In genomic region chr2:58529860-58530440, GRCm38 (mm10) we compare ENCODE assay signal across 9 mouse cellular contexts. TPM values are rescaled to one million over a fixed set of nuclear protein-coding genes. Genes with fewer than 3 reads are reported as not detected.
DNase-seq lines count a peak whose midpoint lies in the region; ATAC-seq and TF ChIP-seq lines count a peak whose summit lies in the region.
"Had no signal": no experiment of that assay in that cellular context is flagged by ENCODE, and none has a peak within 500 bp of the region (broad histone marks: within the 10 kb centered on the region; RNA-seq: fewer than 3 reads in every experiment).

No protein-coding gene starts in this region.

- H3K27ac ChIP-seq in hindbrain, embryonic 10.5 days, result peak overlapping the region; percentile 50; the same call in 1 of the 2 replicates
- no peak overlapping the region for H3K27ac ChIP-seq in hindbrain, embryonic 11.5 days (ENCODE audit: low read depth, low read length)
- no peak overlapping the region for H3K27ac ChIP-seq in midbrain, embryonic 11.5 days (ENCODE audit: low read depth, low read length)

- no peak for TF ChIP-seq CTCF in brain, embryonic 14.5 days (IDR thresholded peaks at IDR 0.05; ENCODE audit: borderline replicate concordance, extremely low read depth, insufficient read depth, insufficient read length)

- 30% methylated on average over 7 of the region's 7 CpGs for WGBS in hindbrain, embryonic 10.5 days
- 35% methylated on average over 7 of the region's 7 CpGs for WGBS in hindbrain, embryonic 11.5 days
- 33% methylated on average over 7 of the region's 7 CpGs for WGBS in midbrain, embryonic 11.5 days

- DNase-seq in cerebellum, adult 11-12 months, result peak; percentile 37
- DNase-seq in cerebellum, postnatal 4 days (ENCODE audit: low spot score in 2 of 2), result no peak
- no peak for DNase-seq in hindbrain, embryonic 10.5 days (ENCODE audit: low spot score)
- no peak for DNase-seq in hindbrain, embryonic 11.5 days (ENCODE audit: low spot score)
- peak; percentile 70 for DNase-seq in brain, embryonic 14.5 days (ENCODE audit: low read depth)
- no peak for DNase-seq in midbrain, embryonic 11.5 days (ENCODE audit: low spot score, missing footprints)
- DNase-seq in left cerebral cortex, postnatal 10 days (ENCODE audit: extremely low spot score in 1 of 2, low spot score in 2 of 2), result no peak
- no peak for DNase-seq in yolk sac, embryonic 10.5 days (ENCODE audit: low spot score)

- intact Hi-C loops in left cerebral cortex, postnatal 10 days (cut with DNase I), result no loop called here

- H3K4me3 ChIP-seq in hindbrain, embryonic 10.5 days, result no peak overlapping the region
- H3K4me3 ChIP-seq in hindbrain, embryonic 11.5 days (ENCODE audit: low read depth, low read length), result no peak overlapping the region
- H3K4me3 ChIP-seq in midbrain, embryonic 11.5 days (ENCODE audit: low read depth, low read length), result no peak overlapping the region

- no peak for TF ChIP-seq POLR2A in brain, embryonic 14.5 days (IDR thresholded peaks at IDR 0.05; ENCODE audit: borderline replicate concordance, extremely low read depth, insufficient read depth, insufficient read length, poor library complexity, severe bottlenecking)

- no peak overlapping the region for H3K9ac ChIP-seq in hindbrain, embryonic 11.5 days (ENCODE audit: low read depth, low read length)
- peak overlapping the region; percentile 5; the same call in 1 of the 2 replicates for H3K9ac ChIP-seq in midbrain, embryonic 11.5 days (ENCODE audit: low read length)

- no peaks in the 10 kb centered on the region for H3K36me3 ChIP-seq in hindbrain, embryonic 10.5 days
- H3K36me3 ChIP-seq in hindbrain, embryonic 11.5 days (ENCODE audit: control insufficient read depth, insufficient read depth, low read length), result no peaks in the 10 kb centered on the region
- no peaks in the 10 kb centered on the region for H3K36me3 ChIP-seq in midbrain, embryonic 11.5 days (ENCODE audit: control insufficient read depth, insufficient read depth, low read length)

- peaks cover 61% of the 10 kb centered on the region for H3K4me1 ChIP-seq in hindbrain, embryonic 10.5 days (replicated peaks)
- peaks cover 11% of the 10 kb centered on the region; the same call in 1 of the 2 replicates for H3K4me1 ChIP-seq in hindbrain, embryonic 11.5 days (replicated peaks; ENCODE audit: control insufficient read depth, insufficient read depth, low read length)
- peaks cover 32% of the 10 kb centered on the region for H3K4me1 ChIP-seq in midbrain, embryonic 11.5 days (ENCODE audit: control insufficient read depth, insufficient read depth, low read length)

- no peak for ATAC-seq in hindbrain, embryonic 11.5 days (ENCODE audit: low FRiP score)
- ATAC-seq in midbrain, embryonic 11.5 days (ENCODE audit: low FRiP score), result no peak

- H3K4me2 ChIP-seq in hindbrain, embryonic 11.5 days (replicated peaks; ENCODE audit: low read depth, low read length), result no peak overlapping the region
- H3K4me2 ChIP-seq in midbrain, embryonic 11.5 days, result no peak overlapping the region

- H3K27me3 ChIP-seq in hindbrain, embryonic 10.5 days (ENCODE audit: insufficient read depth, poor library complexity, severe bottlenecking), result no peaks in the 10 kb centered on the region
- no peaks in the 10 kb centered on the region for H3K27me3 ChIP-seq in hindbrain, embryonic 11.5 days (ENCODE audit: control insufficient read depth, insufficient read depth, low read length)
- no peaks in the 10 kb centered on the region for H3K27me3 ChIP-seq in midbrain, embryonic 11.5 days (ENCODE audit: control insufficient read depth, insufficient read depth, low read length)

- no peaks in the 10 kb centered on the region for H3K9me3 ChIP-seq in hindbrain, embryonic 10.5 days
- H3K9me3 ChIP-seq in hindbrain, embryonic 11.5 days (ENCODE audit: control insufficient read depth, low read length), result no peaks in the 10 kb centered on the region
- no peaks in the 10 kb centered on the region for H3K9me3 ChIP-seq in midbrain, embryonic 11.5 days (ENCODE audit: control insufficient read depth, low read length)

RNA-seq across cellular contexts. Expression of gene Acvr1, which starts 37.0 kb away (rescaled TPM):
- polyA plus RNA-seq in hindbrain, embryonic 10.5 days (2016; fragmentation: Nextera tagmentation; extraction: Ambion mirVana), result 3.5 TPM in 2 replicates
- 5.8 and 6.0 TPM in 2 replicates for polyA plus RNA-seq in hindbrain, embryonic 11.5 days (2014; fragmentation: Nextera tagmentation; extraction: Ambion mirVana)
- polyA plus RNA-seq in brain, embryonic 14.5 days (2012; rRNA removed), result 14.4 and 19.9 TPM in 2 replicates
- polyA plus RNA-seq in midbrain, embryonic 11.5 days (2014; fragmentation: Nextera tagmentation; extraction: Ambion mirVana), result 4.7 and 4.9 TPM in 2 replicates
- total RNA-seq in left cerebral cortex, postnatal 10 days (2021), result 10 to 100 TPM; 34.1 to 38.5 TPM
- total RNA-seq: neutrophil, adult 5-6 weeks had no signal

RNA-seq across cellular contexts. Expression of gene Upp2, which starts 37.1 kb away (rescaled TPM):
- polyA plus RNA-seq in hindbrain, embryonic 10.5 days (2016; fragmentation: Nextera tagmentation; extraction: Ambion mirVana), result 4.8 and 5.2 TPM in 2 replicates
- 5.9 and 6.3 TPM in 2 replicates for polyA plus RNA-seq in hindbrain, embryonic 11.5 days (2014; fragmentation: Nextera tagmentation; extraction: Ambion mirVana)
- 13.5 and 15.5 TPM in 2 replicates for polyA plus RNA-seq in brain, embryonic 14.5 days (2012; rRNA removed)
- 4.6 and 4.7 TPM in 2 replicates for polyA plus RNA-seq in midbrain, embryonic 11.5 days (2014; fragmentation: Nextera tagmentation; extraction: Ambion mirVana)
- total RNA-seq in left cerebral cortex, postnatal 10 days (2021), result 10 to 100 TPM; 16.6 TPM
- total RNA-seq: neutrophil, adult 5-6 weeks had no signal

Comparison
In these comparisons a context has a peak if more than half of its experiments do, and no peak if none do; other contexts are left out.
1. DNase-seq: peak in cerebellum, adult 11-12 months (single experiment) and brain, embryonic 14.5 days (single experiment); none in cerebellum, postnatal 4 days (0 of 2), hindbrain, embryonic 10.5 days (single experiment), hindbrain, embryonic 11.5 days (single experiment), midbrain, embryonic 11.5 days (single experiment), left cerebral cortex, postnatal 10 days (0 of 2) and yolk sac, embryonic 10.5 days (single experiment).